Mouse (Mus musculus): Measurements from ENCODE around the gene Olfr352.

Olfr352 gene

DNA sequence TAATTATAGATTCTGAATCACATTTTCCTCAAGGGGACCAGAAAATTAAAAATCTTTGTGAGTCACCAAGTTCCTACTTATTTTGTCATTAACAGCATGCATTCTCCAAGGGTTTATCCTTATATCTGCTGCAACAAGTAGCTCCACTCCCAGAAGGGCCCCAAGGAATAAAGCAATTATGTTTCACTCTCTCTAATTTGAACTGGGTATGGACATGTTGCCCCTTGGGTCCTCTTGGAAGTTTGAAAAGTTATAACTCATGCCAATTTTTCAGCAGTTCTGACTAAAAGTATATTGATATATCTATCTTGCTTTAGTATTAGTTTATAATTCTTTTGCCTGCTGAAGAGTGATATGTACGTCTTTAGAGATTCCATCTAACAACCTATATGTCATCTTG is at the start of gene Olfr352:
TSS of gene Olfr352 (plus strand) at position 301 of the 400 bp plus-strand sequence.
- DNase-seq (ENCODE audit: low spot score): no peak

DNA sequence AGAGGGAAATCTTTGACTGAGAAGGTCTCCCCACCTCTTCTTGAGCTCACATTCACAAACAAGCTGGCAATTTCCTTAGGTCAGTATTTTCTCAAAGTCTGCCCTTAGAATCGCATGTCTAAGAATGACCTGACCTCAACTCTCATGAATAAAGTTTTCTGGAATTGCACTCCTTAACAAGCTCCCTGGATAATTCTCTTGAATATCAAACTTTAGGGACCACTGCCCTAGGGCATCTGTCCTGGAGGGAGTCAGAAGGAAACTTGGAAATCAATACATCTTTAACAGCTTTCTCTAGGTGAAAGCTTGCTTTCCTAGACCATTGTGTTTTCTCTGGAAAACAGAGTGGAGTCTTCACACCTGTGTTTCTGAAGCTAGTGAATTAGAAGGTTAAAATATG is 22.2 kb upstream of the Olfr352 start, which contains the start of gene Olfr350:
TSS of gene Olfr350 (plus strand) at position 301 of the 400 bp plus-strand sequence.
- DNase-seq (ENCODE audit: low spot score): no peak

DNA sequence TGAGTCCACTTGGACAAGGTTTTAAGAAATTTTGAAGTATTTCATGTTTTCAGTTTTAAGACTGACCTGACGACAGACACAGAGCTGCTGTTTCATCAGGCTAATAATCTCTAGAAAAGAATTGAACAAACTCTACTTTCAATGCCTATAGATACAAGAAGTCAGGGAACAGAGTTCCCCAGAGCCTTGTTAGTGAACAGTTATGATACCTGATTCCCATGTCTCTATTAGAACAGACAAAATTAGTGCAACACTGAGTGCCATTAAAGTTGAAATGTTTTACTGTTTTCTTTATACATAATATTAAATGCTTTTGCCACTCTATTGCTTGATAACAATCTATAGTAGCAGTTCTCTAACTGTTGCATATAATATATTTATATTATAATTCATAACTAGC is 5.7 kb upstream of the Olfr352 start, which contains the start of gene Olfr351:
TSS of gene Olfr351 (minus strand) at position 101 of the 400 bp plus-strand sequence.
- DNase-seq (ENCODE audit: low spot score): no peak

DNA sequence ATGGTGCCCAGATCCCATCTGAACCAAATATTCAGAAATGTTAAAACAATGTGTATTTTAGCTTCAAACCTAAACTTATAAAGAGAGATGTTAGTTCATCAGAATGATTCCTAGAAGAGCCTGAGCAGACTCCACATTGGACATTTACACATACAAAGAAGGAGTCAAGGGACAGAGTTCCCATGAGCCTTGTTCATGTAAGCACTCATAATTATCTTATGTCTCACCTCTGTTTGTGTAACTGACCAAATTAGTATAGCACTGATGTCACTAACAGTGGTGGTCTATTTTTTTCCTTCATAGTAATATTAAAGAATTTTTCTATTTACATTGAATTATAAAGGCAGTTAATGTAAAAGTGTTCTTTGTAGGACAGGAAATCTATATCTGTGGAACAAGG is 24.6 kb downstream of the Olfr352 start, which contains the start of gene Olfr353:
TSS of gene Olfr353 (minus strand) at position 101 of the 400 bp plus-strand sequence.
- DNase-seq (ENCODE audit: low spot score): no peak

DNA sequence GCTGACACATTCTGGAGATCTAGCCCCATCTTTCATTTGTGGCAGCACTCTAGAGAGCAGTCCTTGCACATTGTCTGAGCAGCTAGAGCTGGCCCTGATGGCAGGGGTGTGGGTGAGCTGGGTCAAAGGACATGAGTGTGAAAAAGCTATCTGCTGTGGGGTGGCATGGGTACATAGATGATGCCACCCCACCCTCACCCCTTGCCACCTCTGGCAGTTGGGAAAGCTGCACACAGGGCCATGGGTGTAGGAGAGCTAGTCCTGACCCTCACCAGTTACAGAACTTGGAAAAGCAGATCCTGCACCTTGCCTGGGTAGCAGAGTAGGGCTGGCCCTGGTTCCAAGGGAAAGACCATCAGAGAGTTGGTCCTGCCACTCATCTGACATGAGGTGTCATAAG is 28.9 kb downstream of the Olfr352 start:
- DNase-seq (ENCODE audit: low spot score): no peak

DNA sequence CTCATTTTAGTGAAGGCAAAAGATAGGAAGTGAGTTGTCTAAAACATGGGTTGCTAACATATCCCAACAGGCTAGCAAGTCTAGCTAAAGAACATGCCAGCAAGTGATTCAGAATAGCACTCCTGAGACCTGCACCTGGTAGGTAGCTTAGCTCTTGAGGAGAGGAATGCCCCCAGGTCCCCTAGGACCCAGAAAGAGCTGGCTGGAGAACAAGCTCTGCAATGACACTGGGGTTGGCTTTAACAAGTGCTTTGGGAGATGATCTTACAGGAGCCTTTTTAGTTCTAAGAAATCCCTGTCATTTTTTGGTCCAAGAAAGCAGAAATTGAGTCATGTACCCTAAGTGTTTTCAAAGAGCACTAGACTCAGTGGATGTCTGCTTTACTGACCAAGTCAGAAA is 37.1 kb downstream of the Olfr352 start, which contains the start of gene Olfr354:
TSS of gene Olfr354 (plus strand) at position 301 of the 400 bp plus-strand sequence.
- no peak for DNase-seq (ENCODE audit: low spot score)

Measured in spleen, adult 12 weeks (tissue).